Mouse (Mus musculus) heart, postnatal 0 days (tissue): ENCODE measurements around the gene Olfr808. TPM values are rescaled to one million over a fixed set of nuclear protein-coding genes. Genes with fewer than 3 reads are reported as not detected.

Experiments used
- ATAC-seq: fragments of 200-750 bp; cut with Nextera tagmentation; 2 replicates; pipeline ENCODE4 v1.8.0; 2017; ENCODE audit warnings: low read depth, moderate number of reproducible peaks, moderate library complexity; ENCODE audit not compliant: insufficient read depth
- DNase-seq: peaks from one replicate; pipeline ENCODE4 v3.0.0-alpha.2; 2016; ENCODE audit warnings: low spot score
- H3K27ac ChIP-seq: fragments of 300-500 bp; sonication (generic); 2 replicates; pipeline ENCODE4 v1.5.1; 2014; ENCODE audit warnings: low read depth, mild to moderate bottlenecking
- H3K27me3 ChIP-seq: fragments of 300-500 bp; sonication (generic); 2 replicates; pipeline ENCODE4 v1.6.1; 2014; ENCODE audit warnings: low read length, mixed read lengths; ENCODE audit not compliant: control insufficient read depth, insufficient read depth
- H3K36me3 ChIP-seq: fragments of 300-500 bp; sonication (generic); replicated peaks from 2 replicates; pipeline ENCODE4 v1.6.1; 2014; ENCODE audit warnings: low read length, mixed read lengths; ENCODE audit not compliant: control insufficient read depth, insufficient read depth
- H3K4me1 ChIP-seq: fragments of 300-500 bp; sonication (generic); 2 replicates; pipeline ENCODE4 v1.6.1; 2014; ENCODE audit warnings: antibody characterized with exemption; ENCODE audit not compliant: control insufficient read depth, insufficient read depth
- H3K4me2 ChIP-seq: fragments of 300-500 bp; sonication (generic); 2 replicates; pipeline ENCODE4 v1.6.1; 2014; ENCODE audit warnings: low read depth, mild to moderate bottlenecking, low read length, moderate library complexity
- H3K4me3 ChIP-seq: fragments of 300-500 bp; sonication (generic); 2 replicates; pipeline ENCODE4 v1.5.1; 2014; ENCODE audit warnings: low read depth, low read length
- H3K9ac ChIP-seq: fragments of 300-500 bp; sonication (generic); replicated peaks from 2 replicates; pipeline ENCODE4 v1.6.1; 2014; ENCODE audit warnings: low read depth, low read length, mixed read lengths
- H3K9me3 ChIP-seq: fragments of 300-500 bp; sonication (generic); replicated peaks from 2 replicates; pipeline ENCODE4 v1.6.1; 2016; ENCODE audit warnings: low read length; ENCODE audit not compliant: control insufficient read depth
- CTCF ChIP-seq: IDR thresholded peaks from 2 replicates; pipeline ENCODE4 v1.5.1; 2016; ENCODE audit warnings: antibody characterized with exemption, control low read depth, low read depth
- EP300 ChIP-seq: IDR thresholded peaks from 2 replicates; pipeline ENCODE4 v1.6.1; 2016; ENCODE audit warnings: antibody characterized with exemption, low read depth
- WGBS: fragments of 180-500 bp; shearing (Covaris S2); extraction: QIAGEN DNeasy Blood & Tissue Kit; methylation state at CpG from one replicate; pipeline ENCODE4 v1.1.7; 2014; 5-methylcytosine and 5-hydroxymethylcytosine counted together
- microRNA-seq: library from miRNA; unstranded; fragments of <30 nt; microRNA quantifications from one replicate; pipeline ENCODE4, GENCODE M21; 2016
- polyA plus RNA-seq: library from polyadenylated mRNA; unstranded; fragments of >200 nt; fragmentation: Nextera tagmentation; extraction: Ambion mirVana; gene quantifications from 2 replicates; pipeline ENCODE4 v1.2.1, GENCODE M21; 2015
- total RNA-seq: library from RNA; depleted of rRNA; stranded (reverse); fragments of >200 nt; gene quantifications from 2 replicates; pipeline ENCODE4 v1.2.3, GENCODE M21; 2014; ENCODE audit warnings: low replicate concordance; rRNA removed

Gene Olfr808
- total and polyA plus RNA-seq, 2 experiments from 2014 or later, result not detected

- DNase-seq, result no peak
- H3K9me3 ChIP-seq, result no peaks in the 10 kb centered on the region
Observed at GRCm38 (mm10) chr10:129794817-129795216, 29.5 kb downstream of the Olfr808 start, which contains the start of gene Olfr810. TSS of gene Olfr810 (minus strand) at chr10:129794917.

GRCm38 (mm10) chr10:129804296-129804695 lies 39.0 kb downstream of the Olfr808 start, which contains the start of gene Olfr811:
TSS of gene Olfr811 (minus strand) at chr10:129804396.
- no peaks in the 10 kb centered on the region for H3K27me3 ChIP-seq
- ATAC-seq (no peak), DNase-seq (no peak)
- no peaks in the 10 kb centered on the region for H3K4me1 ChIP-seq
- no peak for TF ChIP-seq EP300
- no peak for TF ChIP-seq CTCF
- no peak within 1 kb of the TSS for H3K4me3 ChIP-seq
- no peak within 1 kb of the TSS for H3K9ac ChIP-seq
- H3K36me3 ChIP-seq, result no peaks in the 10 kb centered on the region
- H3K4me2 ChIP-seq, result no peak within 1 kb of the TSS
- WGBS, result 64% methylated on average over 4 of the region's 4 CpGs
- H3K27ac ChIP-seq, result no peak within 1 kb of the TSS
- no peaks in the 10 kb centered on the region for H3K9me3 ChIP-seq

More at GRCm38 (mm10) chr10:129794817-129795216, 29.5 kb downstream of the Olfr808 start, which contains the start of gene Olfr810:
- no peak within 1 kb of the TSS for H3K27ac ChIP-seq
- H3K4me2 ChIP-seq, result no peak within 1 kb of the TSS
- no peaks in the 10 kb centered on the region for H3K27me3 ChIP-seq
- no peak for TF ChIP-seq EP300
- no peak for TF ChIP-seq CTCF
- no peaks in the 10 kb centered on the region for H3K36me3 ChIP-seq
- H3K4me3 ChIP-seq, result no peak within 1 kb of the TSS
- no peaks in the 10 kb centered on the region for H3K4me1 ChIP-seq
- no peak for ATAC-seq
- no peak within 1 kb of the TSS for H3K9ac ChIP-seq

Small RNA genes lying within 50 kb of the gene (microRNA-seq; reads per million reads assigned to microRNA genes)
- not detected for gene Gm24485

Other genes starting within 250 kb of the Olfr808 start
- gene Olfr791, start 243.7 kb upstream of the Olfr808 start, total RNA-seq, result not detected in 2 replicates
- not detected in 2 replicates for gene Olfr791, start 243.7 kb upstream of the Olfr808 start, polyA plus RNA-seq
- not detected in 2 replicates for gene Olfr792, start 226.3 kb upstream of the Olfr808 start, total RNA-seq
- not detected in 2 replicates for gene Olfr792, start 226.3 kb upstream of the Olfr808 start, polyA plus RNA-seq
- gene Olfr794, start 197.8 kb upstream of the Olfr808 start, total RNA-seq, result not detected in 2 replicates
- not detected in 2 replicates for gene Olfr794, start 197.8 kb upstream of the Olfr808 start, polyA plus RNA-seq
- not detected in 2 replicates for gene Olfr796, start 152.9 kb upstream of the Olfr808 start, total RNA-seq
- not detected in 2 replicates for gene Olfr796, start 152.9 kb upstream of the Olfr808 start, polyA plus RNA-seq
- not detected in 2 replicates for gene Olfr798, start 137.5 kb upstream of the Olfr808 start, total RNA-seq
- gene Olfr798, start 137.5 kb upstream of the Olfr808 start, polyA plus RNA-seq, result not detected in 2 replicates
- gene Olfr799, start 128.0 kb upstream of the Olfr808 start, total RNA-seq, result not detected in 2 replicates
- not detected in 2 replicates for gene Olfr799, start 128.0 kb upstream of the Olfr808 start, polyA plus RNA-seq
- gene Olfr800, start 107.8 kb upstream of the Olfr808 start, total RNA-seq, result not detected in 2 replicates
- gene Olfr800, start 107.8 kb upstream of the Olfr808 start, polyA plus RNA-seq, result not detected in 2 replicates
- not detected in 2 replicates for gene Olfr801, start 91.6 kb upstream of the Olfr808 start, total RNA-seq
- gene Olfr801, start 91.6 kb upstream of the Olfr808 start, polyA plus RNA-seq, result not detected in 2 replicates
- gene Olfr802, start 77.3 kb upstream of the Olfr808 start, total RNA-seq, result not detected in 2 replicates
- gene Olfr802, start 77.3 kb upstream of the Olfr808 start, polyA plus RNA-seq, result not detected in 2 replicates
- not detected in 2 replicates for gene Olfr803, start 71.2 kb upstream of the Olfr808 start, total RNA-seq
- not detected in 2 replicates for gene Olfr803, start 71.2 kb upstream of the Olfr808 start, polyA plus RNA-seq
- not detected in 2 replicates for gene Olfr804, start 62.3 kb upstream of the Olfr808 start, total RNA-seq
- not detected in 2 replicates for gene Olfr804, start 62.3 kb upstream of the Olfr808 start, polyA plus RNA-seq
- not detected in 2 replicates for gene Olfr805, start 36.1 kb upstream of the Olfr808 start, total RNA-seq
- gene Olfr805, start 36.1 kb upstream of the Olfr808 start, polyA plus RNA-seq, result not detected in 2 replicates
- gene Olfr806, start 23.6 kb upstream of the Olfr808 start, total RNA-seq, result not detected in 2 replicates
- gene Olfr806, start 23.6 kb upstream of the Olfr808 start, polyA plus RNA-seq, result not detected in 2 replicates
- not detected in 2 replicates for gene Olfr807, start 7.7 kb upstream of the Olfr808 start, total RNA-seq
- not detected in 2 replicates for gene Olfr807, start 7.7 kb upstream of the Olfr808 start, polyA plus RNA-seq
- gene Olfr809, start 9.2 kb downstream of the Olfr808 start, total RNA-seq, result not detected in 2 replicates
- not detected in 2 replicates for gene Olfr809, start 9.2 kb downstream of the Olfr808 start, polyA plus RNA-seq
- gene Olfr810, start 29.4 kb downstream of the Olfr808 start, total RNA-seq, result not detected in 2 replicates
- gene Olfr810, start 29.4 kb downstream of the Olfr808 start, polyA plus RNA-seq, result not detected in 2 replicates
- not detected in 2 replicates for gene Olfr811, start 38.9 kb downstream of the Olfr808 start, total RNA-seq
- gene Olfr811, start 38.9 kb downstream of the Olfr808 start, polyA plus RNA-seq, result not detected in 2 replicates
- gene Olfr812, start 80.6 kb downstream of the Olfr808 start, total RNA-seq, result not detected in 2 replicates
- not detected in 2 replicates for gene Olfr812, start 80.6 kb downstream of the Olfr808 start, polyA plus RNA-seq
- gene Olfr813, start 89.9 kb downstream of the Olfr808 start, total RNA-seq, result not detected in 2 replicates
- gene Olfr813, start 89.9 kb downstream of the Olfr808 start, polyA plus RNA-seq, result not detected in 2 replicates
- gene Olfr814, start 114.4 kb downstream of the Olfr808 start, total RNA-seq, result not detected in 2 replicates
- gene Olfr814, start 114.4 kb downstream of the Olfr808 start, polyA plus RNA-seq, result not detected in 2 replicates
- not detected in 2 replicates for gene Olfr815, start 140.4 kb downstream of the Olfr808 start, total RNA-seq
- gene Olfr815, start 140.4 kb downstream of the Olfr808 start, polyA plus RNA-seq, result not detected in 2 replicates
- gene Olfr816, start 150.1 kb downstream of the Olfr808 start, total RNA-seq, result not detected in 2 replicates
- not detected in 2 replicates for gene Olfr816, start 150.1 kb downstream of the Olfr808 start, polyA plus RNA-seq
- gene Olfr818, start 183.6 kb downstream of the Olfr808 start, total RNA-seq, result not detected in 2 replicates
- not detected in 2 replicates for gene Olfr818, start 183.6 kb downstream of the Olfr808 start, polyA plus RNA-seq
- gene Olfr819, start 201.8 kb downstream of the Olfr808 start, total RNA-seq, result not detected in 2 replicates
- not detected in 2 replicates for gene Olfr819, start 201.8 kb downstream of the Olfr808 start, polyA plus RNA-seq
- not detected in 2 replicates for gene Olfr247, start 210.7 kb downstream of the Olfr808 start, total RNA-seq
- gene Olfr247, start 210.7 kb downstream of the Olfr808 start, polyA plus RNA-seq, result not detected in 2 replicates
- not detected in 2 replicates for gene Gm10310, start 219.6 kb downstream of the Olfr808 start, total RNA-seq
- not detected in 2 replicates for gene Gm10310, start 219.6 kb downstream of the Olfr808 start, polyA plus RNA-seq
- not detected in 2 replicates for gene Olfr820, start 247.1 kb downstream of the Olfr808 start, total RNA-seq
- not detected in 2 replicates for gene Olfr820, start 247.1 kb downstream of the Olfr808 start, polyA plus RNA-seq